Mouse (Mus musculus) stomach, embryonic 15.5 days (tissue): ENCODE measurements around the gene Peg3. TPM values are rescaled to one million over a fixed set of nuclear protein-coding genes. Genes with fewer than 3 reads are reported as not detected.

Experiments
- ATAC-seq: fragments of 200-750 bp; cut with Nextera tagmentation; 2 replicates; pipeline ENCODE4 v1.8.0; 2017; ENCODE audit warnings: low read depth, moderate number of reproducible peaks, moderate TSS enrichment; ENCODE audit not compliant: insufficient read depth, low FRiP score
- H3K27ac ChIP-seq: fragments of 300-500 bp; sonication (generic); 2 replicates; pipeline ENCODE4 v1.5.1; 2015; ENCODE audit warnings: mild to moderate bottlenecking, inconsistent platforms
- H3K27me3 ChIP-seq: fragments of 300-500 bp; sonication (generic); replicated peaks from 2 replicates; pipeline ENCODE4 v1.6.1; 2015; ENCODE audit warnings: inconsistent platforms
- H3K36me3 ChIP-seq: fragments of 300-500 bp; sonication (generic); 2 replicates; pipeline ENCODE4 v1.6.1; 2015; ENCODE audit warnings: inconsistent platforms
- H3K4me1 ChIP-seq: fragments of 300-500 bp; sonication (generic); 2 replicates; pipeline ENCODE4 v1.6.1; 2015; ENCODE audit warnings: inconsistent platforms
- H3K4me2 ChIP-seq: fragments of 300-500 bp; sonication (generic); 2 replicates; pipeline ENCODE4 v1.6.1; 2015; ENCODE audit warnings: mild to moderate bottlenecking, inconsistent platforms
- H3K4me3 ChIP-seq: fragments of 300-500 bp; sonication (generic); replicated peaks from 2 replicates; pipeline ENCODE4 v1.5.1; 2015; ENCODE audit warnings: inconsistent platforms
- H3K9ac ChIP-seq: fragments of 300-500 bp; sonication (generic); 2 replicates; pipeline ENCODE4 v1.6.1; 2015; ENCODE audit warnings: inconsistent platforms
- H3K9me3 ChIP-seq: fragments of 300-500 bp; sonication (generic); 2 replicates; pipeline ENCODE4 v1.6.1; 2016; ENCODE audit warnings: inconsistent platforms
- WGBS: fragments of 180-500 bp; shearing (Covaris S2); methylation state at CpG from one replicate; pipeline ENCODE4 v1.1.7; 2015; 5-methylcytosine and 5-hydroxymethylcytosine counted together
- polyA plus RNA-seq: library from polyadenylated mRNA; unstranded; fragments of >200 nt; fragmentation: Nextera tagmentation; extraction: Ambion mirVana; gene quantifications from 2 replicates; pipeline ENCODE4 v1.2.1, GENCODE M21; 2015

Gene Peg3
- polyA plus RNA-seq, 1 experiment from 2014 or later, result 134 TPM

DNA sequence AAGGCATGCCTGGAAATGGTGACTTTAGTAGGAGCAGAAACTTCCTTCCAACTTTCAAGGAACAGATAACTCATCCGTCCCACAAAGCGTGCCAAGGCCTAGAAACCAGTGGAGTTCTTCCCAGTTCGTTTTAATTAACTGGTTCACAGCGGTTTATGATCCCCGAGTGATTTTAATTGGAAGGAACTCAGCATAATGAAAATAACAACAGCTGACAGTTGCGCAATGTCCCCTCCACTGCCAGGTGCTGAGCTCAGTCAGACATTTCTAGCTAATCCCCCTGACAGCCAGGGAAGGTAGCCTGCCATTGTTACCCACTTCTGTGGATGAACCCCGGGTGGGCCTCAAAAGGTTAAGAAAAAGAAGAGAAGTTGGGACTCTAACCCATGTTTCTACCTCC is 19.0 kb upstream of the Peg3 start:
- H3K4me3 ChIP-seq, result no peak overlapping the region
- H3K36me3 ChIP-seq, result no peaks in the 10 kb centered on the region
- H3K4me1 ChIP-seq, result 0 out of 2 replicates have a peak, but pooled peaks cover 4% of the 10 kb centered on the region
- H3K4me2 ChIP-seq, result no peak overlapping the region
- no peak overlapping the region for H3K9ac ChIP-seq
- no peaks in the 10 kb centered on the region for H3K27me3 ChIP-seq
- H3K9me3 ChIP-seq, result no peaks in the 10 kb centered on the region
- WGBS, result 80% methylated on average over 7 of the region's 7 CpGs
- H3K27ac ChIP-seq, result no peak overlapping the region
- no peak for ATAC-seq

DNA sequence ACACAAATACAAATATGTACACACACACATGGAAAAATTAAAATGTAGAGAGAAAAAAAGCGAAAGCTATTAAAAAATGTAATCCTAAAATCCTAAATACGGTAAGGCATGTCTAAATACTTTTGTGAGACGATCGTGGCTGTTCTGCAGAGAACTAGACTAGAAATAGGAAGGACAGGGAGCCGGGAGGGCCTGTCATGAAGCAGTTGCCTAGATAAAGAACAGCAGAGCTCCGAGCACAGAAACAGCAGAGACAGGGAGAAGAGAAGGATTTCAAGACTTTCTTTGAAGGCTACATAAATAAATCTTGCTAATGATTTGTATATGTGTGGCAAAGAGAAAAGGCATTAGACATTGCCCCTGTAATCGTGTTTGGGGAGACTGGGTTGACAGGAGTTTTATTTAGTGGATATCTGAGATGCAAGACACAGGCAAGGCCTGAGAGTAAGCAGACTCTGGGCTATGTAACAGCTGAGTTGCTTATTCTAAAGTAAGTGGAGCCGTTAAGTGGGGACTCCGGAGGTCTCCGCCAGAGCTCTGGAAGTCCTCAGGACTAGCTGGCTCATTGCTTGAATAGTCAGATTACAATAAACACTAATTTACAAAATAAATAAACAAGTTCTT is 14.2 kb upstream of the Peg3 start:
- Histone ChIP-seq H3K36me3 (no peaks in the 10 kb centered on the region), H3K4me3 (no peak overlapping the region), H3K4me1 (no peaks in the 10 kb centered on the region), H3K27me3 (no peaks in the 10 kb centered on the region), H3K27ac (peak overlapping the region; percentile 33), H3K9ac (no peak overlapping the region), H3K4me2 (no peak overlapping the region), H3K9me3 (no peaks in the 10 kb centered on the region)
- ATAC-seq, result peak; percentile 78; the same call in 1 of the 2 replicates
- WGBS, result 28% methylated on average over 10 of the region's 10 CpGs

- no peak overlapping the region for H3K27ac ChIP-seq
- H3K4me1 ChIP-seq, result no peaks in the 10 kb centered on the region
- H3K27me3 ChIP-seq, result no peaks in the 10 kb centered on the region
- no peaks in the 10 kb centered on the region for H3K9me3 ChIP-seq
- 67% methylated on average over 1 of the region's 1 CpGs for WGBS
- H3K36me3 ChIP-seq, result no peaks in the 10 kb centered on the region
- ATAC-seq, result no peak
- H3K4me2 ChIP-seq, result no peak overlapping the region
- H3K9ac ChIP-seq, result no peak overlapping the region
- H3K4me3 ChIP-seq, result no peak overlapping the region
Measured at GRCm38 (mm10) chr7:6736060-6736459, 5.8 kb upstream of the Peg3 start.

DNA sequence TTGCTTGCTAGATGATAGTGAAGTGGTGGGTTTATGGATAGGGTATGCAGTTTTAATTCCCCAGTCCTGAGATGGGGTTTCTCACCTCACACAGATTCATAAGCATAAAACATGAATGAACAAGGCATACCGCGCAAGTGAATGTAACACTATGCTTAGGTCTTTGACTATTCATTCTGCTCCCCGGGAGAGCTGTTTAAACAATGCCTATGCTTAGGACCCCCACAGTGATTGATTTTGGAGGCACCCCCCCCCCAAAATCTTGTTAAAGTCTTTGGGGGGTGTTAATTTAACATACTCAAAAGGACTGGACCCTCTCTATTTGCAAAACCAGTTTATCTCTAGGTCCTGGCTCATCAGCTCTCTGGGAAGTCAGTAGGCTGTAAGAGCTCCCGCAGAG is 1.7 kb upstream of the Peg3 start:
- peak overlapping the region; percentile 35; the same call in 1 of the 2 replicates for H3K27ac ChIP-seq
- no peaks in the 10 kb centered on the region; the same call in 1 of the 2 replicates for H3K36me3 ChIP-seq
- no peak for ATAC-seq
- peak overlapping the region; percentile 47 for H3K4me2 ChIP-seq
- no peak overlapping the region for H3K9ac ChIP-seq
- H3K4me3 ChIP-seq, result peak overlapping the region; percentile 27
- 44% methylated on average over 4 of the region's 4 CpGs for WGBS
- no peaks in the 10 kb centered on the region for H3K27me3 ChIP-seq
- H3K9me3 ChIP-seq, result no peaks in the 10 kb centered on the region
- no peaks in the 10 kb centered on the region for H3K4me1 ChIP-seq

- H3K4me1 ChIP-seq, result no peaks in the 10 kb centered on the region
- H3K4me2 ChIP-seq, result peak overlapping the region; percentile 47; the same call in 1 of the 2 replicates
- H3K36me3 ChIP-seq, result no peaks in the 10 kb centered on the region; the same call in 1 of the 2 replicates
- no peaks in the 10 kb centered on the region for H3K27me3 ChIP-seq
- H3K9me3 ChIP-seq, result no peaks in the 10 kb centered on the region
- no peak for ATAC-seq
- peak overlapping the region; percentile 50 for H3K4me3 ChIP-seq
- H3K27ac ChIP-seq, result no peak overlapping the region
- H3K9ac ChIP-seq, result no peak overlapping the region
- 42% methylated on average over 3 of the region's 3 CpGs for WGBS
Measured at GRCm38 (mm10) chr7:6731373-6731772, 1.1 kb upstream of the Peg3 start.

GRCm38 (mm10) chr7:6730801-6731200 is 570 bp upstream of the Peg3 start:
- peak overlapping the region; percentile 44; the same call in 1 of the 2 replicates for H3K27ac ChIP-seq
- H3K36me3 ChIP-seq, result no peaks in the 10 kb centered on the region; the same call in 1 of the 2 replicates
- H3K9ac ChIP-seq, result 0 out of 2 replicates have a peak overlapping the region, but pooled peaks have one; percentile 13
- 44% methylated on average over 15 of the region's 15 CpGs for WGBS
- peak overlapping the region; percentile 47 for H3K4me2 ChIP-seq
- ATAC-seq, result no peak
- no peaks in the 10 kb centered on the region for H3K4me1 ChIP-seq
- no peaks in the 10 kb centered on the region for H3K27me3 ChIP-seq
- no peaks in the 10 kb centered on the region for H3K9me3 ChIP-seq
- peak overlapping the region; percentile 50 for H3K4me3 ChIP-seq

DNA sequence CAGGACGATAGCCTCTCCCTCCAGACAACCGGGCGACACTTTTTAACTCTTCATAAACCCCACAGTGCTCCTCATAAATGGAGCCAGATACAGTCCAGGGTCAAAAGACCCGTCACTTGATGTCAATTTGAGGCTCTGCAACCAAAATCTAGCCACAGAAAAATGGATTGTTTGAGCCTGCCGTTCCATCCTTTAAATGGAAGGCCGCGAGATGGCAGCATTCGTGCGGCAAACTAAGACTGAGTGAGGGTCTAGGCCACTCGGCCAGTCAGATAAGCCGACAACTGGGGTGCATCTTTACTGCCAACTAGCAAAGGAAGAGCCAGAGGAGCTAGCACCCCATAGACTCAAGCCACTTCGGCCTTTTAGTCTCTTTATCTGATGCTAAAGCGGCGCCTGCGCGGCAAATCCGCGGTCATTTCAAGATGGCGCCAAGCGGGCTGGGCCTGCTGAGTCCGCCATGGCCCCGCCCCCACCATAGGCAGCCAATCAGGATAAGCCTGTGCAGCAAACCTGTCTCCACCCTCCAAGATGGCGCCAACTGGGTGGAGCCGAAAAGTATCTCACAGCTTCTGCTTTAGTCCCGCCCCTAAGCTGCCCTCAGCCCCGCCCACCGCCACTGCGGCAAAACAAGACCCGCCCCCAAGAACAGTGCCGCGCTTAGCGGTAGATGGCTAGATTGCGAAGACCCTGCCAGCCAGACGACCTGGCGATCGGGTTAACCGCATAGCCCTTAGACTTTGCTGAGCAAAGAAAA is 992 bp downstream of the Peg3 start:
- Histone ChIP-seq H3K27ac (peak overlapping the region; percentile 95), H3K9ac (peak overlapping the region; percentile 30; the same call in 1 of the 2 replicates), H3K36me3 (no peaks in the 10 kb centered on the region; the same call in 1 of the 2 replicates), H3K4me2 (peak overlapping the region; percentile 47), H3K9me3 (no peaks in the 10 kb centered on the region), H3K4me1 (no peaks in the 10 kb centered on the region), H3K4me3 (peak overlapping the region; percentile 50), H3K27me3 (no peaks in the 10 kb centered on the region)
- WGBS, result 62% methylated on average over 37 of the region's 37 CpGs
- ATAC-seq, result peak; percentile 56

DNA sequence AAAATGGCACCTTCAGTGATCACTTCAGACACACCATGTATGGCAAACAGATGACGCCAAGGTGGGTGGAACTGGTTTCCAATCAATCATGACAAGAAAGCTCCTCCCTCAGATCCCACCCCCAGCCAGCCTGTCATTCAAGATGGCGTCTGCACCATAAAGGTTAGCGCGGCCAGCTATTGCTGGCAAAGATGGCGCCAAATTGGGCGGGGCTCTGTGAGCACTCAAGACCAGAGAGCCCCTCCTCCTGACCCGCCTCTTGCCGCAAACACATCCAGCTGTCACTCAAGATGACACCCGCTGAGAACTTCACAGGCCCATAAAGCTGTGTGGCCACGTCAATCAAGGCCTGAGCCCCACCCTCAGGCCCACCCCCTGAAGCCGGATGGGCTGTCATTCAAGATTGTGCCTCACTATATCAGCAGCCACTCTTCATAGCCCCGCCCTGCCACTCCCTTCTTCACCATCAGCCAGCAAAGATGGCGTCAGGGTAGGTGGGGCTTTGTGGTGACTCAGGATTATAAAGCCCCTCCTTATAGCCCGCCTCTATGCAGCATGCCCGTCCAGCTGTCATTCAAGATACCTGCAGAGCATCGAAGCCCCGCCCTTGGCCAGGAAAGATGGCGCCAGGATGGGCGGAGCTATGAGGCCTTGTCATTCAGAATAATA is 1.8 kb downstream of the Peg3 start:
- peak; percentile 84 for ATAC-seq
- no peaks in the 10 kb centered on the region for H3K4me1 ChIP-seq
- no peaks in the 10 kb centered on the region for H3K27me3 ChIP-seq
- peak overlapping the region; percentile 50 for H3K4me3 ChIP-seq
- H3K9ac ChIP-seq, result no peak overlapping the region
- H3K9me3 ChIP-seq, result no peaks in the 10 kb centered on the region
- H3K36me3 ChIP-seq, result no peaks in the 10 kb centered on the region; the same call in 1 of the 2 replicates
- H3K27ac ChIP-seq, result peak overlapping the region; percentile 95
- 46% methylated on average over 19 of the region's 19 CpGs for WGBS
- peak overlapping the region; percentile 46 for H3K4me2 ChIP-seq

- Histone ChIP-seq H3K27ac (peak overlapping the region; percentile 78), H3K4me2 (peak overlapping the region; percentile 46), H3K27me3 (no peaks in the 10 kb centered on the region), H3K4me3 (peak overlapping the region; percentile 50), H3K9me3 (no peaks in the 10 kb centered on the region), H3K36me3 (no peaks in the 10 kb centered on the region; the same call in 1 of the 2 replicates), H3K9ac (no peak overlapping the region), H3K4me1 (no peaks in the 10 kb centered on the region)
- peak; percentile 33 for ATAC-seq
- 54% methylated on average over 19 of the region's 19 CpGs for WGBS
Measured at GRCm38 (mm10) chr7:6727351-6728121, 2.7 kb downstream of the Peg3 start.

- peaks cover 29% of the 10 kb centered on the region; the same call in 1 of the 2 replicates for H3K36me3 ChIP-seq
- WGBS, result 91% methylated on average over 15 of the region's 15 CpGs
- no peak for ATAC-seq
Measured at GRCm38 (mm10) chr7:6709396-6709795, 20.8 kb downstream of the Peg3 start.

DNA sequence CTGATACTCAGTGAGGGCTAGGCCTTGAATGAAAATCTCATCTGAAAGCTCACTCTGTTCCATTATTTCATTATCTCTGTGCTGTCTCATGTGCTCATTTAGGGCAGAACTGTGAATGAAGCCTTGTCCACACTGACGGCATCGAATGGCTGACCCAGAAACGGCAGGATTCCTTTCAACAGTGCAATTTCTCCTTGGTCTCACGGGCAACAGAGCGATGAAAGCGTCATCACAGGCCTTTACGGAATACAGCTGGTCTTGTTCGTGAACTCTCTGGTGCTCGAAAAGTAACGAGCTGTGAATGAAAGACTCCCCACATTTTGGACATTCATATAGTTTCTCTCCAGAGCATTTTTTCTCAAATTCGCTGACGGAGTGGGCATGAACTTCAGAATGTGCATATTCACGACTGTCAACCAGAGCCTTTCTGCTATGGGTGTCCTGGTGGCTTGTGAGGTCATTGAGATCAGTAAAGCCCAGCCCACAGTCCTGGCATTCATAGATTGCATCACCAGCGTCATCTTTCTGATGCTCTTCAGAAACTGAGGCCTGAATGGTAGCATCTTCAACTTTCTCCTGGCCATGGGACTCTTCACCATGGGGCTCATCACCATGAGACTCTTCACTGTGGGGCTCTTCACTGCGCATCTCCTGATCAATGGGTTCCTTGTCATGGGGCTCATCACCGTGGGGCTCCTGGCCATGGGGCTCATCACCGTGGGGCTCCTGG is 21.6 kb downstream of the Peg3 start:
- H3K9ac ChIP-seq, result no peak overlapping the region
- no peaks in the 10 kb centered on the region for H3K4me1 ChIP-seq
- 79% methylated on average over 17 of the region's 17 CpGs for WGBS
- no peak for ATAC-seq
- no peaks in the 10 kb centered on the region for H3K27me3 ChIP-seq
- no peaks in the 10 kb centered on the region for H3K9me3 ChIP-seq
- H3K27ac ChIP-seq, result no peak overlapping the region
- H3K4me3 ChIP-seq, result no peak overlapping the region
- H3K4me2 ChIP-seq, result no peak overlapping the region
- H3K36me3 ChIP-seq, result peaks cover 29% of the 10 kb centered on the region; the same call in 1 of the 2 replicates

More at GRCm38 (mm10) chr7:6709396-6709795, 20.8 kb downstream of the Peg3 start:
- H3K27me3 ChIP-seq, result no peaks in the 10 kb centered on the region
- H3K9me3 ChIP-seq, result no peaks in the 10 kb centered on the region
- no peak overlapping the region for H3K4me2 ChIP-seq
- H3K4me1 ChIP-seq, result no peaks in the 10 kb centered on the region
- H3K4me3 ChIP-seq, result no peak overlapping the region
- H3K27ac ChIP-seq, result no peak overlapping the region
- H3K9ac ChIP-seq, result no peak overlapping the region
